Mouse (Mus musculus): ENCODE data around the gene Gpr39. TPM values are rescaled to one million over a fixed set of nuclear protein-coding genes. Genes with fewer than 3 reads are reported as not detected.

Gene Gpr39
- polyA plus RNA-seq, 1 experiment from 2014 or later, result 4.9 TPM

DNA sequence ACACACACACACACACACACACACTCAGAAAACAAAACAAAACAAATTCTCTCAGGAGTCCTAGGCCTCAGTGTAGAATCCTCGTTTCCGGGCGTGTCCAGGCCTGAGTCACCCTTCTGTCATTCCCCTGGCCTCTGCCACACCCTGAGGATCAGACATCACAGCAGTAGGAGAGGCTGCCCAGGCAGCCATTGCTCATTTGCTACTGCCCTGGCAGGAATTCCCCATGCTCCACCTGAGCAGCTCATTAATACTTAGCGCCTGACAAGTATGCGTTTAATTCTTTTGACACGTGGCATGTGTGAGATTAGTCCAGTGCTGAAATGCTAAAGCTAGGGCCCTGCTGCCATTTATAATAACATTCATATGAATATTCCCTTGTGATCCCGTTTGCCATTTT is 25.0 kb downstream of the Gpr39 start:
- H3K9me3 ChIP-seq (replicated peaks; ENCODE audit: low read length), result no peaks in the 10 kb centered on the region
- no peak for DNase-seq (ENCODE audit: low spot score)
- no peak for ATAC-seq (replicated peaks; ENCODE audit: low FRiP score, low read depth)
- no peak overlapping the region for H3K9ac ChIP-seq (ENCODE audit: low read depth, low read length)
- no peak overlapping the region for H3K27ac ChIP-seq
- WGBS, result 76% methylated on average over 7 of the region's 7 CpGs
- no peak overlapping the region for H3K4me3 ChIP-seq (replicated peaks; ENCODE audit: low read depth, low read length)
- TF ChIP-seq CTCF (IDR thresholded peaks at IDR 0.05; ENCODE audit: low read depth), result no peak
- no peak overlapping the region for H3K4me2 ChIP-seq (ENCODE audit: low read length)
- no peaks in the 10 kb centered on the region for H3K27me3 ChIP-seq (ENCODE audit: insufficient read depth, low read length)
- no peaks in the 10 kb centered on the region for H3K36me3 ChIP-seq (ENCODE audit: insufficient read depth, low read length)
- no peaks in the 10 kb centered on the region for H3K4me1 ChIP-seq (replicated peaks; ENCODE audit: insufficient read depth, low read length)

DNA sequence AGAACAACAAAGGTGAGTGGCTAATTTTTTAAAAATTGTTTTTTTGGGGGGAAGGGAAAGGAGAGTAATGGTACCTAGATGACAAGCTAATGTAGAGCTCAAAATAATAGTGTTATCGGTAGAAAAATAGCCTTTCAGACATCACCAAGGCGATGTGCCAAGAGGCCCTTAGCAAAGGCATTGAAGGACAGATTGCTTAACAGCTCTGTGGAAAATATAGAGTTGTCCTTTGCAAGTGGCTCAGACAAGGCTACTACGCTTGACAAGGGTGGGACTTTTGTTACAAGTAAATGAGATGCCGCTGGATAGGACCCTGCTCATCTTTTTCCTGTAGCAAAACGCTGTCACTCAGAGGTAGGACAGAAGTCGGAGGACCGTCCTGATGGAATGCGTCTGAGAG is 25.5 kb downstream of the Gpr39 start:
- WGBS, result 80% methylated on average over 8 of the region's 8 CpGs
- DNase-seq (ENCODE audit: low spot score) (no peak), ATAC-seq (replicated peaks; ENCODE audit: low FRiP score, low read depth) (no peak)
- H3K9ac ChIP-seq (ENCODE audit: low read depth, low read length), result no peak overlapping the region
- no peaks in the 10 kb centered on the region for H3K36me3 ChIP-seq (ENCODE audit: insufficient read depth, low read length)
- H3K4me3 ChIP-seq (replicated peaks; ENCODE audit: low read depth, low read length), result no peak overlapping the region
- no peak for TF ChIP-seq CTCF (IDR thresholded peaks at IDR 0.05; ENCODE audit: low read depth)
- H3K4me1 ChIP-seq (replicated peaks; ENCODE audit: insufficient read depth, low read length), result no peaks in the 10 kb centered on the region
- no peaks in the 10 kb centered on the region for H3K9me3 ChIP-seq (replicated peaks; ENCODE audit: low read length)
- H3K27me3 ChIP-seq (ENCODE audit: insufficient read depth, low read length), result no peaks in the 10 kb centered on the region
- no peak overlapping the region for H3K4me2 ChIP-seq (ENCODE audit: low read length)
- H3K27ac ChIP-seq, result no peak overlapping the region

DNA sequence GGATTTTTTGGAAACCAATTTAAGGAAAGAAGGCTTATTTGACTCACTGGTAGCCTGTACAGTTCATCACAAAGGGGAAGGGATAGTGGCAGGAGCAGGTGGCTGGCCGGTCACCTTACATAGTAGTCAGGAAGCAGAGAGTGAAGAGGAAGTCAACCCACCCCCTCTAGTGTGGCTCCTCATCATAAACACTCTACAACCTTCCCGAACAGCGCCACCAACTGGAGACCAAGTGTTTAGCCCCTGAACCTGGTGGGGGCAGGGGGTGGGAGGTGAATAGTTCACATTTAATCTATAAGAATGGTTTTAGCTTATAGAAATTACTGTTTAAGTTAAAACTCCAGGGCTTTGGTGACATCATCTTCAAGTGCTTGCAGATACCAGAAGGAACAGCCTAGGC is 28.6 kb downstream of the Gpr39 start:
- H3K4me1 ChIP-seq (replicated peaks; ENCODE audit: insufficient read depth, low read length), result no peaks in the 10 kb centered on the region
- TF ChIP-seq CTCF (IDR thresholded peaks at IDR 0.05; ENCODE audit: low read depth), result no peak
- no peak overlapping the region for H3K9ac ChIP-seq (ENCODE audit: low read depth, low read length)
- H3K4me3 ChIP-seq (replicated peaks; ENCODE audit: low read depth, low read length), result no peak overlapping the region
- DNase-seq (ENCODE audit: low spot score), result no peak
- H3K27ac ChIP-seq, result no peak overlapping the region
- no peaks in the 10 kb centered on the region for H3K36me3 ChIP-seq (ENCODE audit: insufficient read depth, low read length)
- 71% methylated on average over 3 of the region's 3 CpGs for WGBS
- no peak overlapping the region for H3K4me2 ChIP-seq (ENCODE audit: low read length)
- ATAC-seq (replicated peaks; ENCODE audit: low FRiP score, low read depth), result no peak
- H3K9me3 ChIP-seq (replicated peaks; ENCODE audit: low read length), result no peaks in the 10 kb centered on the region
- no peaks in the 10 kb centered on the region for H3K27me3 ChIP-seq (ENCODE audit: insufficient read depth, low read length)

DNA sequence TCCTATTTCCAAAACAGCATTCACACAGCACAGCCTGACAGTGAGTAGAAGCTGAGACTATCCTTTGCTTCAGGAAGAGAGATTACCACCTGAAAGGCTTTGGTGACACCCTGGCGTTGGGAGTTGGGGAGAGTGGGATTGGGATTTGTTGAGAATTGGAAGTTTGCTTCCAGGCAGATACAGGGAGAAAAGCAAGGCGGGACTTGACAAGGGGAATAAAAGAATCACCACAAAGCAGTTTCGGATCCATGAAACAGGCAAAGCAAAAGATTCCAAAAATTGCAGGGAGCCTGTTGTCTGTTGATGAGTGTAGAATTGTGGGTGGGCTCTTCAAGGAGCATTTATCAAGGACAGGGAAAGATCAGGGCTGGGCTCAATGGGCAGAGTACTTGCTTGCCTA is 38.5 kb downstream of the Gpr39 start:
- H3K4me1 ChIP-seq (replicated peaks; ENCODE audit: insufficient read depth, low read length), result no peaks in the 10 kb centered on the region
- H3K9me3 ChIP-seq (replicated peaks; ENCODE audit: low read length), result no peaks in the 10 kb centered on the region
- TF ChIP-seq CTCF (IDR thresholded peaks at IDR 0.05; ENCODE audit: low read depth), result no peak
- ATAC-seq (replicated peaks; ENCODE audit: low FRiP score, low read depth), result no peak
- no peaks in the 10 kb centered on the region for H3K27me3 ChIP-seq (ENCODE audit: insufficient read depth, low read length)
- no peak overlapping the region for H3K4me2 ChIP-seq (ENCODE audit: low read length)
- H3K4me3 ChIP-seq (replicated peaks; ENCODE audit: low read depth, low read length), result no peak overlapping the region
- no peak overlapping the region for H3K9ac ChIP-seq (ENCODE audit: low read depth, low read length)
- DNase-seq (ENCODE audit: low spot score), result no peak
- no peaks in the 10 kb centered on the region for H3K36me3 ChIP-seq (ENCODE audit: insufficient read depth, low read length)
- WGBS, result 82% methylated on average over 3 of the region's 3 CpGs
- no peak overlapping the region for H3K27ac ChIP-seq

DNA sequence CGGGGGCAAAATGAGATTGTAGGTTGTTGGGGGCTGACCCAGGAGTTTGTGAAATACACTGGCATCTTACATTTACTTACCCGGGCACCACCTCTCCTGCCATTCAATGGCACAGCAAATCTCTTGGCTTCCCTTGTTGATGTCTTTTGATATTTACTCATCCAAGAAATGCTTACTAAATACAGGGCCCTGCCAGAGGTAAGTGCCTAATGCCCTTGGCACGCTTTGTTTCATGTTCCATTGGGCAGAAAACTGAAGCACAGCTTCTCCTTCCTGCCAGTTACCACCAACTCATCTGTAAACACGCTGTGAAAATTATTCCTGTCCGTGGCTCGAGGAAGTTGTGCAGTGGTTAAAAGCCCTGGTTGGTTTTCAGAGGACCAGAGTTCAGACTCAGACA is 39.4 kb downstream of the Gpr39 start:
- H3K9ac ChIP-seq (ENCODE audit: low read depth, low read length), result no peak overlapping the region
- H3K4me1 ChIP-seq (replicated peaks; ENCODE audit: insufficient read depth, low read length), result no peaks in the 10 kb centered on the region
- H3K36me3 ChIP-seq (ENCODE audit: insufficient read depth, low read length), result no peaks in the 10 kb centered on the region
- no peak overlapping the region for H3K4me2 ChIP-seq (ENCODE audit: low read length)
- TF ChIP-seq CTCF (IDR thresholded peaks at IDR 0.05; ENCODE audit: low read depth), result no peak
- no peak overlapping the region for H3K4me3 ChIP-seq (replicated peaks; ENCODE audit: low read depth, low read length)
- H3K27me3 ChIP-seq (ENCODE audit: insufficient read depth, low read length), result no peaks in the 10 kb centered on the region
- WGBS, result 58% methylated on average over 6 of the region's 6 CpGs
- ATAC-seq (replicated peaks; ENCODE audit: low FRiP score, low read depth) (no peak), DNase-seq (ENCODE audit: low spot score) (no peak)
- no peaks in the 10 kb centered on the region for H3K9me3 ChIP-seq (replicated peaks; ENCODE audit: low read length)
- H3K27ac ChIP-seq, result no peak overlapping the region

DNA sequence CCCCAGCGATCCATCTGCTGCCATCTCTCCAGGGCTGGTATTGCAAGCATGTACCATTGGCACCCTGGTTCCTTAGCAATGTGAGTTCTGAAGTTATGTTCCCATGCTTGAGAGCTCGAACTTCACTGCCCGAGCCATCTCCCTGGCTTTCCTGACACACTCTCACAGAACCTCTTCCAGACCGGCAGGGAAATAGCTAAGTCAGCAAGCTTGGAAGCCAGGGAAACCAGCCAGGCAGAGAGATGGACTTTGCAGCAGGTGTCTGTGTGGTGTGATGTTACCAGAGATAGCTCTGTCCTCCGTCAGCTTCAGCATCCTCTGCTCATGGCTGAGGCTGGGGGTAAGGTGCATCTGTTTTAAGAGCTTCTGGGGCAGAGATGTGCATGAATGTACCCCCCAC is 41.1 kb downstream of the Gpr39 start:
- Histone ChIP-seq H3K4me3 (replicated peaks; ENCODE audit: low read depth, low read length) (no peak overlapping the region), H3K4me2 (ENCODE audit: low read length) (no peak overlapping the region), H3K36me3 (ENCODE audit: insufficient read depth, low read length) (no peaks in the 10 kb centered on the region), H3K9ac (ENCODE audit: low read depth, low read length) (no peak overlapping the region), H3K4me1 (replicated peaks; ENCODE audit: insufficient read depth, low read length) (no peaks in the 10 kb centered on the region), H3K27ac (no peak overlapping the region), H3K9me3 (replicated peaks; ENCODE audit: low read length) (no peaks in the 10 kb centered on the region), H3K27me3 (ENCODE audit: insufficient read depth, low read length) (no peaks in the 10 kb centered on the region)
- WGBS, result 75% methylated on average over 5 of the region's 5 CpGs
- ATAC-seq (replicated peaks; ENCODE audit: low FRiP score, low read depth) (no peak), DNase-seq (ENCODE audit: low spot score) (no peak)
- TF ChIP-seq CTCF (IDR thresholded peaks at IDR 0.05; ENCODE audit: low read depth), result no peak

DNA sequence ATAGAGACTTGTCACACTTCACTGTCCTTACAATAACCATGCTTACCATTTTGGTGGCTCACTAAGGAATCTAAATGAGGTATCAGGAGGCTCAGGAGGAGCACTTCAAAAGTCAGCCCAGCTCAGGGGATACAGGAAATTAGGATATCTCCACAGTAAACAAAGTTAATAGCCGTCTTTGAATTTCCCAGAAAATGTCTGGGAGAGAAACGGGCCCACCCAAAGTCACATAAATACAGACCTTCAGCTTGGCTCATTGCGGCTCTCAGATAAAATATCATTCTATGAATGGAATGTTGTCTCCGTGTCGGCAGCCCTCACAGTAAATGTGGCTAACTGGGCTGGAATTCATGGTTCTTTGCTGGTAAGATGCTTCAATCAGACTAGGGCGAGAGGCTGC is 42.3 kb downstream of the Gpr39 start:
- no peaks in the 10 kb centered on the region for H3K36me3 ChIP-seq (ENCODE audit: insufficient read depth, low read length)
- H3K9ac ChIP-seq (ENCODE audit: low read depth, low read length), result no peak overlapping the region
- no peak overlapping the region for H3K27ac ChIP-seq
- 71% methylated on average over 6 of the region's 6 CpGs for WGBS
- no peaks in the 10 kb centered on the region for H3K4me1 ChIP-seq (replicated peaks; ENCODE audit: insufficient read depth, low read length)
- peak; percentile 17 for DNase-seq (ENCODE audit: low spot score)
- no peak for TF ChIP-seq CTCF (IDR thresholded peaks at IDR 0.05; ENCODE audit: low read depth)
- no peaks in the 10 kb centered on the region for H3K9me3 ChIP-seq (replicated peaks; ENCODE audit: low read length)
- no peaks in the 10 kb centered on the region for H3K27me3 ChIP-seq (ENCODE audit: insufficient read depth, low read length)
- ATAC-seq (replicated peaks; ENCODE audit: low FRiP score, low read depth), result no peak
- H3K4me2 ChIP-seq (ENCODE audit: low read length), result no peak overlapping the region
- H3K4me3 ChIP-seq (replicated peaks; ENCODE audit: low read depth, low read length), result no peak overlapping the region

Measured in kidney, postnatal 0 days (tissue).